Mouse (Mus musculus): ENCODE results near the gene Npepps.
"Not testable (repeated sequence)": the region's sequence is repeated elsewhere in the genome, so short reads cannot be mapped to it uniquely, and the experiment has no call there.

The Npepps gene

DNA sequence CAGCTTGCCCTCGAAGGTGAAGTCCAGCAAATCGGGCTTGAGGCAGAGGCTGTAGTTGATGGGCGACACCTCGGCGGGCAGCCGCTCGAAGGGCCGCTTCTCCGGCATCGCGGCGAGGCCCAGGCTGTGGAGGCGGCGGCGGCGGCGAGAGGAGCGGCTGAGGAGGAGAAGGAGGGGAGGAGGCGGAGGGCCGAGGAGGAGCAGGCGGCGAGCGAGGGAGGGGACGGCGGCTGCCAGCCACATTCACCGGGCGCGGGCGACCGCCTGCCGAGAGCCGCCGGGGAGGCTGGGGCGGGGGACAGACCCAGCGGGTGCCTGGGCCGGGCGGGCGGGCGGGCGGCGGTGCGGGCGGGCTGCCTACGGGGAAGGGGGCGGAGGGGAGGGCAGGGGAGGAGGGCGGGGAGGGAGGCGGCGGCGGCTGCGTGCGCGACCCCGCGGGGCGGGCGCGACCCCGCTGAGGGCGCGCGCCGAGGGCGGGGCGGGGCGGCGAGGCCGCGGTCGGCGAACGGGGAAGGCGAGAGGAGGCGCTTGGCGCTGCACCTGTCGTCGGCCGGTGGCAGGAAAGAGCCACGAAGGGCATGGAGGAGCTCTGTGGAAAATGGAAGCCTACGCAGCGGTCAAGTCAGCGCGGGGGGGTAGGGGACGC, at the start of gene Npepps:
Npepps (minus strand) TSS at position 423 of the 646 bp plus-strand sequence.
- DNase-seq: peak; percentile 79

DNA sequence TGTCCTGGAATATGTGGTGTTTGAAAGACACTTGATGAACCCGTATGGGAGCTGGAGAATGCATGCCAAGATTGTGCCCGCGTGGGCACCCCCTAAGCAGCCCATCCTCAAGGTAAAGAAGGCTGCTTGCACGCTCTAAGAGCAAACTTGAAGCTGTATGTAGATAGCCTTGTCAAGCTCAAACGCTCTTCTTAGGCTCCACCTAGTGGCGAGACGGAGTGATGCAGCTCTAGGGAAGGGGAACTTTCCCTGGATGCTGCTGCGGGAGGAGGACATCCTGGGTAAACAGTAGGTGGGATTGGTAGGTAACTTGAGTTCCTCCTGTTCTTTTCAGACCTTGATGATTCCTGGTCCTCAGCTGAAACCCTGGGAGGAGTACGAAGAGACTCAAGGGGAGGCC, 47.7 kb upstream of the Npepps start:
- DNase-seq: peak; percentile 66

DNA sequence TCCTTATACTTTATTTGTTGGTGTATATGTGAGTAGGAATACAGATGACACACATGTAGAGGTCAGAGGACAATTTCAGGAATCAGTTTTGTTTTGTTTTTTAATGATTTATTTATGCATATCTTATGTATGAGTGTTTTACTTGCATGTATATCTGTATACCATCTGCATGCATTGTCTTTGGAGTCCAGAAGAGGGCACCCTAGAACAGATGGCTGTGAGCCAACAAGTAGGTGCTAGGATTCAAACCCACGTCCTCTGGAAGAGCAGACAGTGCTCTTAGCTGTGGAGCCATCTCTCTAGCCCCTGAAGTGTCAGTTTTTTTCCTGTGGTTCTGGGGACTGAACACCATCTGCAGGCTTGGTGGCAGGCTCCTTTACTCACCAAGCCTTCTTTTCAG, 44.8 kb upstream of the Npepps start:
- no peak for DNase-seq

DNA sequence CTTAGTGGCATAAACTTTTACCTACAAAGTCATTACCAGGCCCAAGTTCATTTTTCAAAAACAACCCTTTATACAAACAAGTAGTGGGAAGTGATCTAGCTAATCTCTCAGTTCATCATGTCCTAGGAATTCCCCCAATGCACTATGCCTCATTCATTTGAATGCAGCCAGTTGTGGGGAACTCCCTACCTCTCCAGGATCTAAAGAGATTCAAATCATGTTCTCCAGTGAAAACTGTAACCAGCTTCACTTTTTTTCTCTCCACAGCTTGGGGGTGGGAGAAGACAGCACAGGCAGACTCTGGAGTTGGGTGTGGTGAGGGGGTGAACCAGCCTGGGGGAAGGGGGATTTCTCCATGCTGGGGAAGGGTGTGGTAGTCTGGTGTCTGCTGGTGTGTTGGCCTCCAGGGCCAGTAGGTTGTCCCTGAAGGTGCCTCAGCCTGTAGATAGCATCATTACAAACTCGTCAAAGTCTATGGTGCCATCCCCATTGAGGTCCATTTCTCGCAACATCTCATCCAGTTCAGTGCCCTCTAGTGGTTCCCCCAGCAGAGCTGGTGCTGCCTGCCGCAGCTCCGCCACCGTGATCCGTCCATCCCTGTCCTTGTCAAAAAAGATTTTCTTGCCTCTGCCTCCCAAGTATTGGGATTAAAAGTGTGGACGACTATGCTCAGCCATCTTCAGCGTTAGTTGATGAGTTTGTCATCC, 41.6 kb upstream of the Npepps start:
- not testable (repeated sequence) for DNase-seq

DNA sequence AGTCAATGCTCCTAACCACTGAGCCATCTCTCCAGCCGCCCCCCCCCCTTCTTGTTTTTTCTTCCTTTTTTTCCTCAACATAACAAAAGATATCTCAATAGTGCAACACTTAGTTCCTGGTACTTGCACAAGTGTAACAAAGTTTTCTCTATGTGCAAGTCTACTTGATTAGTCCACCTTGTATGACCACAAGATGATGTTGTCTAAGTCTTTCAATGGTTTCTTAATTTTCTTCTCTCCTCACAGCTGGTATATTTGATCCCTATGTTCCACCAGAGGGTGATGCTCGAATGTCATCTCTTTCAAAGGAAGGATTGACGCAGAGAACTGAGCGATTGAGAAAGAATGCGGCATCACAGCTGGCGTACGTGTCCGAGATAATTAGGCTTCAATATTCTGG, 40.8 kb upstream of the Npepps start:
- no peak for DNase-seq

DNA sequence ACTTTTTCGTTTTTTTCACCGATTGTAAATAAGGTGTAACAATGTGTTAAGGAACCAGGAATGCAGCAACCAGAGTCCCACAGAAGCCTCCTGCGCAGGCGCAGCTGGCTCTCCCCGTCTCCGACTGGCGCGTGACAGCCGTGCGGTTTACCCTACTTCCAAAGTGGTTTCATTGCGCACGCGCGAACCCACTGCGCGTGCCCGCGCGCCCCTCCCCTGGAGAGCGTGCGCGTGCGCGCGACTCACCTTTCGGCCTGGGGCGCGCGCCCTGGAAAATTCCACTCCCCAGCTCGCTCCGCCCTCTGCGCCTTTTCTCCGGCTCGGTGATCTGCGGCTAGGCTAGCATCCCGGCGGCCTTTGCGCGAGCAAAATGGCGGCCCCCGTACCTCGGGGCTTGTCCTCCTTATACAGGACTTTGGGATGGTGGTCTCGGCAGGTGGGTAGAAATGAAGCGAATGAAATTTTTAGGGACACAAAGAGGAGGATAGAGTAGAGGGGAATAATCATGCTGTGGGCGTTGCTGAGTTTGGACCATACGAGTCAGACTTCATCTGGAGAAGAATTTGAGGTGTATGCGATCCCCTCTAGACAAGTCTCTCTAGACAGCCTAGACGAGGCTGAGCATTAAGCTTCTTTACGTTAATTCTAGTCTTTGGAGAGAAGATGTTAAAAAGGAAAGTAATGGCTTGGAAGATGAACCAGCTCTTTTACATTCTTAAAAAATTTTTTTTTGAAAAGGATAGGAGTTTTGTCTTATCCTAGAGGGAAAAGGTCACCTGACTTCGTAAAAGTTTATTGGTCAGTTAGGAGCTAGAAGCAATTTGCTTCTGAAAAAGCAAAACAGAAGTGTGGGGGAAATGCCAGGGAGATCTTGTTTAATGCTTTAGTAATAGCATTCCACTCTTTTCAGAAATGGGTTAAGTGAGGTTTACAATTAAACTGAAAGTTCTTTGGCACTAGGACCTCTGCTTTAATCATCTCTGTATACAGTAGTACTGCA, 35.4 kb upstream of the Npepps start, which contains the start of gene Mrpl45:
Mrpl45 (plus strand) TSS at position 213 of the 1,000 bp plus-strand sequence.
- DNase-seq: peak; percentile 100

DNA sequence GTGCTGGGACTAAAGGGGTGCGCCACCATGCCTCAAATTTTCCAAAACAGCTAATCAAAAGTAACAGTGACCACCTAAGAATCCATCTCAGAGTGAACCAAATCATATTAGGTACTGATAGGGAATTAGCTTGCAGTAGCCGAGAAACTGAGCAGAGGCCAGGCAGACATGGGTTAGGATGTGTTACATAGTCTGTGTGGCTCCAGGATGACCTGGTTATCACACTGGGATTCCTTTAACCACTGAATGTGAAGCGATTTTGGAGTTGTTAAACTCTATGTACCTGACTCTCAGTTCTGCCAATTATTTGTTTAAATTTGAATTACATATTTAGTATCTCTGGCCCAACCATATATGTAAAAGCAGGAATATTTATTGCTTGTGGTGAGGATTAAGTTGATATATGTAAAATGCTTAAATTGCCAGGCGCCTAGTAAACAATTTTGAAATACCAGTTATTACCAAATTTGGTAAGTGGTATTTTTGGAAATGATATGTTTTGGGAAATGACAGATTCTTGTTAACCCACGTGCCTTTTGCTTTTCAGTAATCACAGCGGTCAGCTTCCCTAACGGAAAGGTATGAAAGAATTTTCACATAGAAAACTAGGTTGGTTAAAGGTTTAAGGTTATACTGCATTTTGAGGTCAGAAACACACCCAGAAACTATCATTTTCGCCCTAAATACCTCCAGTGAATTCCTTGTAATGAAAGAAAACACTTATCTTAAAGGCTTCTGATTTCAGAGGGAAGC, 34.5 kb upstream of the Npepps start:
- no peak for DNase-seq

DNA sequence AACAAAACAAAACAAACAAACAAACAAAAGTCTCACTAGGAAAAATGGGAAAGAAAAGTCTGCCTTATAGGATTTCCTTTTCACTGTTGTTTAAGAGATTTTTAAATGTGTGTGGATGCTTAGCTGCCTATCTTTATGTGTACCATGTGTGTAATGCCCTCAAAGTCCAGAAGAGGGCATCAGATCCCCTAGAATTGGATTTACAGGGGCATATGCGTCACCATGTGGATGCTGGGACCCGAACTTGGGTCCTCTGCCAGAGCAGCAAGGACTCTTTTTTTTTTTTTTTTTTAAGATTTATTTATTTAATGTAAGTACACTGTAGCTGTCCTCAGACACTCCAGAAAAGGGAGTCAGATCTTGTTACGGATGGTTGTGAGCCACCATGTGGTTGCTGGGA, 33.7 kb upstream of the Npepps start:
- no peak for DNase-seq

DNA sequence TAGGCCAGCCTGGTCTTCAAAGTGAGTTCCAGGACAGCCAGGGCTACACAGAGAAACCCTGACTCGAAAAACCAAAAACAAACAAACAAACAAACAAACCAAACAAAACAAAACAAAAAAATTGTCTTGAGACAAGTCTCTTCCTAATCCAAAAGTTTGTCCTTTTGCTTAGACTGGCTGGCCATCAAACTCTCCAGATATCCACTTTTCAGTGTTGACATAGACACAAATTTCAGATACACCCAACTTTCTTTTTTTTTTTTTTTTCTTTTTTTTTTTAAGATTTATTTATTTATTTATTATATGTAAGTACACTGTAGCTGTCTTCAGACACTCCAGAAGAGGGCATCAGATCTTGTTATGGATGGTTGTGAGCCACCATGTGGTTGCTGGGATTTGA, 32.4 kb upstream of the Npepps start:
- DNase-seq: not testable (repeated sequence)

DNA sequence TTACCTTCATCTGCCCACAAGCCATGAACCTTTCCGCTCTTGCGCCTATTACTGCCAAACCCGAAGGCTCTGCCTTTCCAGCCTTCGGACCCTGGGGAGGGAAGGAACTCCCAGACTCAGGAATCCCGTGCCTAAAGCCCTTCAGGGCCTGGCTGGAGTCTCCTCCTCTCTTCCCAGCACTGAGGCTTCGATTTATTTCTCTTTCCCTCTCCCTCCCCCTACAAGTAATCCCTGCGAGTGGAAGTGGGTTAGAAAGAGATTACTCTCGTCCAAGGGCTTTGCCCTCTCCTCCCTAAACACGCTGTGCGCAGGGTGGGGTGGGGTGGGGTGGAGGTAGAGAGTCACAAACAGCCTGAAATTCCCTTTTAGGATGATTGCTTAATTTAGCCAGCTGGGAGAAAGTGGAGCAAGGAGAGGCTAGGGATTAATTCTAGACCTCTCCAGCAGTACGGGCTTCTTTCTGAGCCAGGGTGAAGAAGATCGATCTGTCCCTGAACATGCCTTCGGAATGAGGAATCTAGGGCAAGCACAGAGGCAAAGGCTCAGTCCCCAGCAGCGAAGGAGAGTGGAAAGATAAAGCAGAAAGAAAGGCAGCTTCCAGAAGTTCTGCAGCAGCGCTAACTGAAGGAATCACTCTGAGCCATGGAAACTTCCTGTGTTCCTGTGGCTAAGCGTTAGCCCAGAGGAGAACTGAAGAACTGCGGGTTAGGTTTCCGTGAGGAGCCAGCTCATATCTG, 30.6 kb upstream of the Npepps start:
- DNase-seq: peak; percentile 49

DNA sequence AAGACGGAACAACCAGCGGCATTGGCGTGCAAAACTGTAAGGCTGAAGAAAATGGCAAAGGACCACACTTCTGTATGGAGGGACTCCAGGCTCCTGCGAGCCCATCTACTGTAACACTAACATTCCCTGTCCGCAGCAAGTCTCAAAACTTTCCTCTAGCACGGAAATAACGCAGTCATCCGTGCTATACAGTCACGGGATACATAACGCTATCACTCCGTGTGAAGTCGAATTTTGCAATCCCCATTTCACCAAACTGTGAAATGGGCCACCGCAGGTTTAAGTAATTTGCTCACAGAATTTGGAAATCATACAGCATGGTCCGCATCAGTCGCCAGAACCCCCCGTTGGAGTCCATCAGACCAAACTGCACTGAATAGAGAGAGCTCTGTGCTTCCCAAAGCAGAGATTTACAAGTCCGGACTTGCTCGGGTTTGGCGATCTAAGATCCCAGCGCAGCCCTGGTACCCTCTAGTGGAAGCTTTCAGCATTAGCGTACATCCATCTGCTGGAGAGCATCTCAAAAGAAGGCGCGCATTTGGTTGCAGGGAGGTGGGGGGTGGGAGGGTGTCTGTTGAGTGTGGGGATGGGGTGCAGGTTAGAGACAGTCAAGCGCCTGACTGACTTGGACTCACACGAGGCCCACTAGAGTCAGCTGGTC, 29.6 kb upstream of the Npepps start:
- peak; percentile 75 for DNase-seq

DNA sequence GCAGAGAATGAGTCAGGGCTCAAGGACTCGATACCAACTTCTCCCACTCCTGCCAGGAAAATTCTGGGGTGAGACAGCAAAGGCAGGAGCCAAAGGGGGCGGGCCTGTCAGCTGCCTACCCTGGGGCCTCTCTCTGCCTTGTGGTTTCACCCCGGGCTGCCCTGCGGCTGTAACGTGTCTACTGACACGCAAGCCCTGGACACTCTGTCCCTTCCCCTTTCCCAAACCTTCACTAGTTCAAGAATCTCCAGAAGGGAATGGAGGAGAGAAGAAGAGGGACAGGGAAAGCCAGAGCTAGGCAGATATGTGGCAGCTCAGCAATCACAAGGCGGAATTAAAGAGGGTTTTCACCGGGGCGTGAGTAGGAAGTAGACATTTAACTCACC, 29.0 kb upstream of the Npepps start:
- peak; percentile 64 for DNase-seq

DNA sequence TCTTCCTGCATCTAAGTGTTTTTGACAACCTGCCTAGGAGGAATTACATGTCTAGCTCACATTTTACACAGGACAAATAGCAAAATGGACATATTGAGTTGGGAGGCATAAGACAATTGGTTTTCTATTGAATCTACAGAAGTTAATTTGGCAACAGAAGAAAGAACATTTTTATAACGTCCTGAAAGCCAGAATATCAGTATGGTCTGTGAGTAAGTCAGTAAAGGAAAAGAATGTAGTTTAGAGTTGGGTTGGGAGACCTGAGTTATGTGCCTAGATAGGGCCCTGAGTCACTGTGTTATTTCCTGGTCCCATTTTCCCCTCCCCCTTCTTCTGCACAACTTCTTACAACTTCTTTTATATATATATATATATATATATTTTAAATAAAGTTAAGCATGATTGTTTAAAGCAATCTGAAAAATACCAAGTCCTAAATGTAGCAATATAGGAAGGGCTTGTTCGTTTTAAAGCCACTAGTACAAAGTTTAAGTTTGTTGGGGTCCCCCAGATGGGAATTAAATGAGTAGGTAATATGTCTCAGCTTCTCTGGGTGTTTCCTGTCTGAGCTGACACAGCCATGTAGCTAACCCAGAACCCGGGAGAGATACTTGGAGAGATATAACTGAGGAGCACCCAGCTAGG, 28.5 kb upstream of the Npepps start:
- DNase-seq: no peak

DNA sequence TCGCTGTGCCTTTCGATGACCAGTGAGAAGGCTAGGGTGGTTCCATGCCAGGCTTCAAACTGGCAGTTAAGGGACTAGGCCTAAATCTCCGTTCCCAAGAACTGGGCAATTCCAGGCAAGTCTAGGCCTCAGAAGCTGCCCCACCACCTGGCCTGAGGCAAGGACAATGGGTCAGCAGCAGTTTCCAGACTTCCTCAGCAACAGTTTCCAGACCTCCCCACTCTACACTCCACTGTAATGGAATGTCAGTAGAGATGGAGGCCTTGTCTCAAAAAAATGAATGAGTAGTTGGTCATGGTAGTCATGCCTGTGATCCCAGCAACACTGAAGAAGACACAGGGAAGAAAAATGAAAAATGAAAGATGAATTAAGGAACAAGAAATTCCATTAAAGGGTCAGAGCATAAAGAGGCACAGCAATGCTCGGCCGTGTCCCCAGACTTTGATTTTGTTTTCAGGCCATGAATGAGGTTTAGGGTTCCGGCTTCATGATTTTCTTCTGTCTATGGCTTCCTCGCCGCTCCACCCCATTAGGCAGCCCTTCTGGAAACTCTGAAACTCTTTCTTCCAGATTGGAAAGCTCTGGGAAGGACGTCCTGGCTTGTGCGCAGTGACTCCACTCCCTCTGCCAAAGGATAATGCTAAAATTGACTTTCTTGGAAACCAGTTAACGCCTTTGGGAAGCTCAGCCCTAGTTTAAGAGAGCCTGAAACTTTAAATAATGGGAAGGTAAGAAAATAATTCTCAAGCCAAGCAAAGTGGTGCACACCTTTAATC, 27.0 kb upstream of the Npepps start:
- DNase-seq: no peak

DNA sequence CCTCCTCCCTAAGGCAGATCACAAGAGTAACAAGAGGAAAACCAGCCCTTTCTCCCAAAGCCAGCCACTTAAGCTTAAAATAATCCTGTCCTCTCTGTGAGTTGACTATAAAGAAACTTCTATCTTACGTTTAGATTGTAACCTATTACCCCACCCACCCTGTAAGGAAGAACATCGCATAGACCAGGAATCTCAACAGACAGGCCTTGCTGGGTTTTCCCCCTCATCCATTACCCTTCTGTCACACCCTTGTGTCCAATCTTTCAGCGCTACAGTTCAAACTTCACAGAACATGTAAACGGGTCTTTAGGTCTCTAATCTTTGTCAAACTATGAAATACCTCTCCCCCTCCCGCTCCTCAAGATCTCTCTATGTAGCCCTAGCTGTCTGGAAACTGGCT, 24.2 kb upstream of the Npepps start:
- no peak for DNase-seq

DNA sequence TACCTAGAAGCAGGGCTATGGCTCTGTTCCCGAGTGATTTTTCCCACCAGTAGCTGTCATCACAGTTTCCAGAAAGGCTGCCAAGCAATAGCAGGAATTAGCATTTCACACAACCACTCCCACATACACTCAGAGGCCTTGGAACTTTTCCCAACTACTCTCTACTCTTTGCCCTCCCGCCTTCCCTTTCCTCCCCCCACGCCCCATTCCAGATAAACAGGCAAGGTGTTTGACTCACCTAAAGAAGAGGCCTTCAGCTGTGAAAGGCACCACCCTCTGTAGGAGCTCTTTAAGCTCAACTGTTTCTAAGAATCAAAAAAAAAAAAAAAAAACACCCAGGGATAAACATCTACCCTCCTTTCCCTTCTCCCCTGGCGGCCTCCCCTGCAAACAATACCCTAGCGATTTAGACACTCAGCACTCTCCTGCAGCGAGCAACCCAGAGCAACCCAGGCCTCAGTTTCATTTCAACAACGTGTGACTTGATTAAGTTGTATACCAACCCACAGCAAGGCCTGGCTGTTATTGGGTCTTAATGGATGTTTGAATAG, 21.9 kb upstream of the Npepps start:
- peak; percentile 42 for DNase-seq

DNA sequence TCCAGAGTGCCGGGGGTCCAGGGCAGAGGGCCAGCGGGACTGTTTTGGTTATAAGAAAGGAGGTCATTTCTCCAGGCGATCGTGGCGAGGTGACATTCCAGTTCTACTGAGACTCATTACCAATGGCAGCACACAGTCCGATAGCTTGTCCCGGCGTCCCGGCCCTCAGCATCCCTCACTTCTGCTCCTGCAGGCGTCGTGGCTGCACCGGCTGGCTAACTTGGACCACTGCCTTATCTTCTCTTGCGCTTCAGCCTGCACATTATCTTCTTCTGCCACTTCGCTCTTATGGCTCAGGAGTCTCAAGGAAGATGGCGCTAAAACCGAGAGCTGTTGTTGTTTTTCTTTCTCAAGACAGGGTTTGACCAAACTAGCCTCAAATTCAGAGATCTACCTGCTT, 21.0 kb upstream of the Npepps start:
- DNase-seq: no peak

DNA sequence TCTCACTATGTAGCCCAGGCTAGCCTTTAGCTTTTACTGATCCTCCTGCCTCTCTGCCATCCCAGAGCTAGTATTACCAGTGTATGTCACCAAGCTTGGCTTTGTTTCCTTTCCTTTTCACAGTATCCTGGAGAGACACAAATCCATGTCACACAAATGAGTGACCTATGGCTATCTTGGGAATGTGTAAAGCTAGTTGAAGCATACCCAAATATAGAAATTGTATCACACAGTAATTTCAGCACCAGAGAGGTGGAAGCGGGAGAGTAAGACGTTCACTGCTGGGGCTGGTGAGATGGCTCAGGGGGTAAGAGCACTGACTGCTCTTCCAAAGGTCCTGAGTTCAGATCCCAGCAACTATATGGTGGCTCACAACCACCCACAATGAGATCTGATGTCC, 19.5 kb upstream of the Npepps start:
- DNase-seq: no peak

DNA sequence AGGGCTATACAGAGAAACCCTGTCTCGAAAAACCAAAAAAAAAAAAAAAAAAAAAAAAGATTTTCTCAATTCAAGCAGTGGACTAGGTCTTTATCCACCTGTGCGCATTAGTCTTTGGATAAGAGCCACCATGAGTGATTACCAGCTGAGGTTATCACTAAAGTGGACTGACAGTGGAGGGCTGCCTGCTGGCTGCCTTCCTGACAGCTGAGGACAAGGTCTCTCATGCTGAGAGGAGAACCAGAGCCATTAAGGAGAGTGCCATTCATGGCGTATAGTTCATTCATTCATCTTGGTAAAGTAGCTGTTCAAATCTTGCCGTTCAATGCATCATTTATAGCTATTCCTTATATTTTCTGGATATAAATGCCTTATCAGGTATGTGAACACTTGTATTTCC, 16.1 kb upstream of the Npepps start:
- DNase-seq: no peak

DNA sequence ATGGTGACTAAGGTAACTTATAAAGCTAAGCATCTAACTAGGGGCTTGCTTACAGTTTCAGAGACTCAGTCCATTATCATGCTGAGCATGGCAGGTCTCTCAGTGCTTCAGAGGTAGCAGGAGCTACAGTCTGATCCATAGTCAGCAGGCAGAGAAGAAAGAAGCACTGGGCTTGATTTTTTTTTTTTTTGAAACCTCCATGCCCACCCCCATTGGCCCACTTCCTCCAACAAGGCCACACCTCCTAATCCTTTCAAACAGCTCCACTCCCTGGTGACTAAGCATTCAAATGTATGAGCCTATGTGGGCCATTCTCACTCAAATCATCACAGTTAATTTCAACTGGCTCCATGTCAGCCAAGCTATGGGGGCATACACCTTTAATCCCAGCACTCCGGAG, 12.3 kb upstream of the Npepps start:
- no peak for DNase-seq

Measured in kidney, adult 18-20 months (tissue).